Mouse (Mus musculus) skeletal muscle tissue, postnatal 0 days (tissue): Measurements from ENCODE around the gene Fscb. TPM values are rescaled to one million over a fixed set of nuclear protein-coding genes. Genes with fewer than 3 reads are reported as not detected.

Source experiments
- polyA plus RNA-seq: library from polyadenylated mRNA; unstranded; fragments of >200 nt; fragmentation: Nextera tagmentation; extraction: Ambion mirVana; gene quantifications from 2 replicates; pipeline ENCODE4 v1.2.1, GENCODE M21; 2015

Fscb gene
- not detected in 2 replicates for polyA plus RNA-seq

GRCm38 (mm10) chr12:64474590-64474989, at the start of gene Fscb:
Fscb (minus strand) TSS chr12:64474690.

